Mouse (Mus musculus) NIH3T3 (cell line): ENCODE measurements at regions not wholly inside any gene's neighbourhood (a gene's known extent, or its start where the extent isn't known, plus 50 kb on each side); places are given as distances from the start of the nearest gene placed in this dataset.

Source experiments
- DNase-seq: peaks from one replicate; pipeline ENCODE4 v3.0.0-alpha.2; 2012; ENCODE audit warnings: low read depth

DNA sequence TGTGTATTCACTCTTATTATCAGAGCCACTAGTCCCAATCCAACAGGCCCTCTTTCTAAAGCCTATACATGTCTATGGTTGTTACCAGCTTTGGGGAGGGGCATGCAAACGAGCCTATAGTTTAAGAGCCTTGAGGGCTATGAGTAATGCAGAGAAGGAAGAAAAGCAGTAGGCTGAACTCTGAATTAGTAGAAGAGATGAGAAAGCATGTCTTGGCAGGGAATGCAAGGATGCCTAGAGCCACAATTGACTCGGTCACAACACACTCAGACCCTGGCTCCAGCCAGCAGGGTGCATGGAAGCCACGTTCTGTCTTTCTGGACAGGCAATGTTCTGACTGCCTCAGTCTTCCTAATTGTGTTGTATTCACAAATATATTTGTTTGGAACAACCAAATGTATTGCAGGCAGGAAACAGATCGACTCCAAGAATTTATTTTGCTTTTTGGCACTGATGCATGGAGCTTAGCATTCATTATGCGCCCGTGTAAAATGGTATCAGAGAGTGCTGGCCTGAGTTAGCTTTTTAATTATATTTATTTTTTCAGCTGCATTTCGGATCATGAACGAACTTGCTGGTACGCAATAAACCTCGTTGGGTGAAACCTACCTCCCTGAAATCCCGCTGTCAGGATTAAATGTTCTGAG is 110.2 kb downstream of the Rybp start:
- peak; percentile 39 for DNase-seq

DNA sequence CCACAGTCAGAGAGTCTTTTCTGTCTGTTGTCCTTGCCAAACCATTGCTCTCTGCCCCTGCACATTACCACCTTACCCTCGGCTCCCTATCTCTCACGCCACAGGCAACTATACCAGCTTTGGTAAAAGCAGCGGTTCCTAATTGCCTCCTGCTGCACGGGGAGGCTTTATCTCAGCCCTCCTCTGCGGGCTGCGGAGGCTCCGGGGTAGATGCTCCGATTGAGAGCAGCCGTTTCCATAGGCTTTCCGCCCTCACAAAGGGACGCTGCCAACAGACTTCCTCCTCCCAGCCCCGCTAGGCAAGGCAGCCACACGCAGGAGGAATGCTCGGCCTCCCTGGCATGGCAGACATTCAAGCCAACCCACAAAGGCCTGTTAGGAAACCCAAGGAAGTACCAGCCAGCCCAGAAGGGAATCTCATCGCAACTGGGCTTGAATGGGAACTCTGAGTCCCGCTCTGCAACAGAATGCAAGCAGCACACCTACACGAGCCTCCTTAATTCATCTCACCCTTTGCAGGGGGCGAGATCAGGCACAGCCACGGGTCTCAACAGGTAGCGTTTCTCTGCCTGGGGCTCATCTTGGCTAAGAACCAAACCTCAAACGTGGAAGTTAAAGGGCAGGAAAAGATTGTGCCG is 116.5 kb downstream of the Rybp start:
- peak; percentile 24 for DNase-seq

DNA sequence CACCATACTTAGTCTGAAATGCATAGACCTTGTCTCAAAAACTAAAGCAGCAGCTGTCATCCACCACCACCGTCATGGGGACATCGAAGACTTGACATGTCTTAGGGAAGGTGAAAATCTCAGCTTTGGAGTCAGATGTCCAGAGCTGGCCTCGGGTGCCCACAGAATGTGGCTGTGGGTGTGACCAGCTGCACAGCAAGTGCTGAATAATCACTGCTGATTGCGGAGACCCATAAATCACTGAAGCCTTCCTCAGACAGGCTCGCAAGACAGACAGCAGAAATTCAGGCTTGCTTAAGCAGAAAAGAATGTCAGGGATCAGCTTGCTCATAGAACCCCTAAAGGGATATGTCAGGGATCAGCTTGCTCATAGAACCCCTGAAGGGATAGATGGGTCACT is 120.0 kb downstream of the Rybp start:
- peak; percentile 34 for DNase-seq

DNA sequence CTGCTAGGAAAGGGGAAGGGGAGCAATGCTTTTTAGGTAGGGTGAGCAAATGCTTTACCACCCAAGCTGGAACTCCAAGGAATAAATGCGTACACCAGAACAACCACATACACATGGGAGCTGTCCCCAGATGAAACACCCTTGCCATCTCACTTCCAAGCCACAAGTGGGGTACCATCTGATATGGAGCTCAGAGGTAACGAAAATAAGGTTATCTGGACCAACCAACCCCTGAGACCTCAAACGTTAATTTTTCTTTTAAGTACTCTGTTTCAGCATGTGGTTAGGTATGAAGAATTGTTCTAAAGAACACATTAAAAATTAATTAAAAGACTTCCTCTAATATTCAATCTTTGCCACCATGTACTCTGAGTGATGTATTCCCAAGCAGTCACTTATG is 121.5 kb downstream of the Rybp start:
- no peak for DNase-seq

DNA sequence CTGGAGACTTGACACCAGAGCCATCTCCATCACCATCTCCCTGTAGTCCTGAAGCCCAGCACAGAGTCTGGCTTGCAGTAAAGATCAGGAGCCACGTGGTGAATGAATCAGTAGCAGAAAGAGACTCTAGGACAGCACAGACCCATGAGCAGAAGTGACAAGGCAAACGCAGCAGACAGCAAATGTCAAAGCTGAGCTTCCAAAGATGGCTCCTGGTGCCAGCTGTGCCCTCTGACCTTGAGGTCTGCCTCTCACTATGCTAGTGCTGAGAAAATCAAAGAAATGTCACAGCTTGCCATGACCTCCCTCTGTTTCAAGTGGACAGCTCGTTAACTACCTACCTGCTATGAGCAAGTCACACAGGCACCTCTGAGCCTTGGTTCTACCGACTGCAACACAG is 123.1 kb downstream of the Rybp start:
- no peak for DNase-seq

DNA sequence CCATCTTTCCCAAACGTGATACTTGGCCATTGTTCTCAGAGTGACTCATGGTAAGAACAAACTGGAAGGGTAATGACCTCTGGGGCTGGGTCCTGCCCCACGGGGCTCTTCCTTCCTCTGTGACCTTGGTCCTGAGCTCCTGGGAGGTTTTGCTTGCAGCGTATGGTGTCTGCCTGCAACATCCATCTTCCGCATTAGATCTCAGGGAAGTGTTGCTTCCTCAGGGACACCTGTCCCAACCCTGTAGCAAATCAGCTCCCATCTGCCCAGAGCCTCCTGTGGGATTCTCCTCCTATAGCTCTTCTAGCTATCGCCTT is 123.5 kb downstream of the Rybp start:
- no peak for DNase-seq

DNA sequence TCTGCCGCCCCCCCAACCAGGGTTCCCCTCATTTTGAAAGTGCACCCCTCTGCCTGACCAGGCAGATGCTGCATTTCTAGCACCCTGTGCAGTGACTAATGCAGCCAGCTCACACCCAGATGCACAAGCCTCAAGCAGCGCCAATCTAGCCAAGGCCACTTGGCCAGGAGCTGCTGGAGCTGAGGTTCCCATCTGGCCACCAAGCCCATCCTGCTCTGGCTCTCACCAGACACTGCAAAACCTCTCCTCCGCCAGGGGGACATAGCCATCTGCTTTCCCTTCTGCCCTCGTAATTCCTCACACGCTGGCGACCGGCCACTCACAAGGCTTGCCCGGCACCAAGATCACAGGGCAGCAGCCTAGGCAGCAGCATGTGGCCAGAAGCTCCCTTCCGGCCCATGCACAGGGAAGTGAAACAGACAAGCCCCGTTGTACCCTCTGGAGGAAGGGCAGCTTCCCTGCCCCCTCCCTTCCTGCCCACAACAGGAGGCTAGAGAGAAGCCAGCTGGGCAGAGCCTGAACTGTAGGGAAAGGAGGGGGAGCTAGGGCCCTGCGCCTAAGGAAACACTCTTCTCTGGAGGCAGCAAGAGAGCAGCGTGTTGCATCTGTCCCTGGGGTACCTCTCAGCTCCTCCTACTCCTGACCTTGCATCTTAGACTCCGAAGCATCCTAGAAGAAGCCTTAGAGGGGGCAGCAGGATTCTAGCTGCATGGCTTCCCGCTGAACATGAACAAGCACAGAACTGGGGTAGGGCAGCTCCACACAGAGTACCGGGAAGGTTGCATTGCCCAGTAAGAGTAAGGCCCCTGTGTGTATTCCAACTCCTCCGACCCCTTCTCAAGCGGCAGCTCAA is 124.1 kb downstream of the Rybp start:
- DNase-seq: peak; percentile 53

DNA sequence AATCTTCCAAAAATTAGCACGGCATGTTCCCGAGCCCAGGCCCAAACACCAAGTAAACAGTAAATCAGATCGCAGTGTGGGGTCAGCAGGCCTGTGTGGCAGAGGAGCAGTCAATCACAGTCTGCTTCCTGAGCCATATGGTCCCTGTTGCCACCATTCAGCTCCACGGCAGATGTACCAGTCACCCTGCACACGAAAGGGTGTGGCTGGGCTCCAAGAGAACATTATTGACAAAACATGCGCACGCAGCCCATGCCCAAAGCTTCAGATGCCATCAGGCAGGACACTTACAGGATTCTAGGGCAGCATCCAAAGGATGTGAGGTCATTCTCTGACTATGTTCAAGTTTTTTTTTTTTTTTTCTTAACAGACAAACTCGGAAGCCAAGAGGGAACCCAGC is 126.6 kb downstream of the Rybp start:
- DNase-seq: no peak

DNA sequence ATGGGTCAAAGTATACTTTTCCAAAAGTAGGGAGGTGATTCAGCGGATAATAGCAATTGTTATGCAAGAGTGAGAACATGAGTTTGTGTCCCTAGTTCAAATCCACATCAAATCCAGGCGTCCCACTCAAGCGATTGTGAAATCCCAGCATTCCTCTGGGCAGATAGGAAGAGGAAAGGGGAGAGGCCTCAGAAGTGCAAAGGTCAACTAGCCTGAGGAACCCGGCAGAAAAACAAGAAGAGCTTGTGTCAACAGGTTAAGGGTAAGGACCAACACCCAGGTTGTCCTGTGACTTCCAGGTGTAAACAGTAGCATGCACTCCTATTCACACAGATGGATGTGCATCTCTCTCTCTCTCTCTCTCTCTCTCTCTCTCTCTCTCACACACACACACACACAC is 127.5 kb downstream of the Rybp start:
- DNase-seq: no peak

DNA sequence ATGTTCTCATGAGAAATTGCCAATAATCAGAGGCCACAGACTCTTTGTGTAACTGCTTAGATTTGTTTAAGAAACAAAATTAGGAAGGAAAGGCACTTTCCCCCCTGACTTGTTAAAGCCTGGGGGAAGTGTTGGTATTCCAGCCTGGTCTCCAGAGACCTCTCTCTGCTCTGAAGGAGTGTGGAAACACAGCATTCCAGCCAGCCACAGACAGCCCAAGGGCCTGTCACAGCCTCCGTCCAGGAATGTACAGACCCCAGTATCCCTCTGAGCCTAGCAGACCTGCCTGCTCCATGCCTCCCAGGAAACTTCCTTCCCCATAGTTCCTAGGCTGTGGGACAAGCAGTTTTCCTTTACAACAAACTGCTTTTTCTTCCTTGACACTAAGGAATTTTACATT is 128.0 kb downstream of the Rybp start:
- DNase-seq: peak; percentile 60

DNA sequence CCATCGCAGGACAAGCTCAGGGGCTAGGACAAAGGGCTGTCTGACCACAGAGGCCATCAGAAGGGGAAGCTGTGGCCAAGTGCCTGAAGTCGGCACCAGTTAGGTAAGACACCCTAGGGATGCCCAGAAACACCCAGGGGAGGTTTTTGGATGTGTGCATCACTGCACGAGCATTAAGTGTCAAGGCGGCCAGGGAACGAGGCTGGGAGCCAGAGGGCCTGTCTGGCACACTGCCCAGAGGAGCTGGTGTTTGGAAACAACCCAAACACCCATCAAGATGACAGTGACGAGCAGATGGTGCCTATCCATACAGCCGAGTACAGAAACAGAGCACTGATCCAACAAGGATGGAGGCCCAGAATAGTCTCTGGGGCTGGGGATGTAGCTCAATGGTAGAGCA is 130.0 kb downstream of the Rybp start:
- DNase-seq: peak; percentile 37

DNA sequence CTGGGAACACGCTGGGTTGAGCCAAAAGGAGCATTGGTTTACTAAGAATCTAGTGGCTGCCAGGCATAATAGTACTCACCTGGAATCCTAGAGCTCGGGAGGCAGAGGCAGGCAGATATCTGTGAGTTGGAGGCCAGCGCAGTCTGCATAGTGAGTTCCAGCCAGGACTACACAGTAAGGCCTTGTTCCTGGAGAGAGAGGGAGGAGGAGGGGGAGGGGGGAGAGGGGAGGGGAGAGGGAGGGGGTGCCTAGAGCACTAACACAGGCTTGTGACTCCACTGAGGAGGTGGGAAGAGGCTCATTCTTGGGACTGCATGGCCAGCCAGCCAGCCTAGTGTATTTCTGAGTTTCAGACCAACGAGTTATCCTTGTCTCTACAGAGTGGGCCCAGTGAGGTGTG is 131.1 kb downstream of the Rybp start:
- no peak for DNase-seq

DNA sequence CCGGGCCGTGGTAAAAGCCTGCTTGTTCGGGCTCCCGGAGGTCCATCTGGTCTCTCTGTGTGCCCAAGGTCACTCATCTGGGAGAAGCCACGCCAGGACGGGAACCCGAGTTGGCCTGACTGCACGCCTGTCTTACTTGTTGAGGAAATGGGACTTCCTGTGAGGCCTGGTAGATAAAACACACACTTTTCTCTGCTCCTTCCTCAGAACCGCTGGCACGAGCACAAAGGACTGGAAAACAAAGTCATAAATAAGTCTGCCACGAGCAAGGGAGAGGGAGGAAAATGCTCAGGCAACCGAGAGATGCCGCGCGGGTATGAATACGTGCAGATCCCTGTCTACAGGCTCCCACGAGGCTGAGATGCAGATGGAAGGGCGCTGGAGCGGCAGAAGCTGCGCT is 131.6 kb downstream of the Rybp start:
- DNase-seq: no peak

DNA sequence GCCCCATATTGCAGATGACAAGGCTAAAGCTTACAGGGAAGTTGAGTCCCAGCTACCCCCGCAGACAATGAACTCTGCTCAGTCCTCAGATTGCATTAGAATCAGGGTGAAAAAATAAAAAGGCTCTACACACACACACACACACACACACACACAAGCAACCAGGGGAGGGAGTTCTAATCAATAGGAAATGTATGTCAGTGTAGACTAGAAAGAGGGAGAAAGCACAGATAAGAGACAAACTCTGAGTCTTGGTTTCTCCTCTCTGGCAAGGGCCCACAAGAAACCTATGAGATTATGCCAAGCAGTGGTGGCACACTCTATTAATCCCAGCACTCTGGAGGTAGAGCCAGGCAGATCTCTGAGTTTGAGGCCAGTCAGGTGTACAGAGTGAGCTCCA is 135.8 kb downstream of the Rybp start:
- DNase-seq: no peak

DNA sequence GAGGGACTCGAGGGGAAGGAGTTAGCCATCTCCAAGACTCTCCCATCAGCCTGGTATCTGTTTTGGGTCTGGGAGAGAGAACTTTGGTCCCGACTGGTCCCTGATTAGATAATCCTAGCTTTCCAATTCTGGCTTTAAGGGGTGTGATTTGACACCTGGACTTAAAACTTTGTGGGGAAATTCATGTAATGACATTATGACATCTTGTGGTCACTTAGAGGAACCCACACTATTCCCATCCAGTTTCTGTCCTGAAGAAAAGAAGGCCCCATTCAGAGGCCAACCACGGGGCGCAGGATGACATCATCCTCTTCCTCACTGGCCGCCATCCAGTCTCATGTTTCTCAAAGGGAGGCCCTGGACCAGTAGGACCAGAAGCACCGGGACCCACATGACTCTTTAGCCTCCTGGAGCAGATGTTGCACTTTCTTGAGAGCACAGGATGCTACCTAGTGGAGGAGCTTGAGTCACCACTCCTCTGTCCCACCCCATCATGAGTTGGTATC is 136.5 kb downstream of the Rybp start:
- peak; percentile 29 for DNase-seq

DNA sequence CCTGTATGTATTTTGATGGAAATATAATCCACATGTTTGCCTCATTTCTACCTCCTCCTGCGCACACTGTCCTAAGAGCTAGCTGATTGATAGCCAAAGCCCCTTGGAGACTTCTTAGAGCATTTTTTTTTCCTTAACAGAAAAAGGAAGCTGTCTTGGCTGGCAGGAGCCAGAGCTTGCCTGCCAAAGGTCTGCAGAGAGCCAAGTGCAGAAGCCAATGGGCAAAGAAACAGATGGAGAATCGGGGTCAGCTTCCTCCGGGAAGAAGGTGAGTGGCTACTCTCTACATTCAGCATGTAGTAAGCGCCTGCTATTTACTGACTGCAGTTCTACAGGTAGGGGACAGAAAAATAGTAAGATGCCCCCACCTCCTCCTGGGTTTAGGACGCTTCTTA is 137.8 kb downstream of the Rybp start:
- DNase-seq: no peak

DNA sequence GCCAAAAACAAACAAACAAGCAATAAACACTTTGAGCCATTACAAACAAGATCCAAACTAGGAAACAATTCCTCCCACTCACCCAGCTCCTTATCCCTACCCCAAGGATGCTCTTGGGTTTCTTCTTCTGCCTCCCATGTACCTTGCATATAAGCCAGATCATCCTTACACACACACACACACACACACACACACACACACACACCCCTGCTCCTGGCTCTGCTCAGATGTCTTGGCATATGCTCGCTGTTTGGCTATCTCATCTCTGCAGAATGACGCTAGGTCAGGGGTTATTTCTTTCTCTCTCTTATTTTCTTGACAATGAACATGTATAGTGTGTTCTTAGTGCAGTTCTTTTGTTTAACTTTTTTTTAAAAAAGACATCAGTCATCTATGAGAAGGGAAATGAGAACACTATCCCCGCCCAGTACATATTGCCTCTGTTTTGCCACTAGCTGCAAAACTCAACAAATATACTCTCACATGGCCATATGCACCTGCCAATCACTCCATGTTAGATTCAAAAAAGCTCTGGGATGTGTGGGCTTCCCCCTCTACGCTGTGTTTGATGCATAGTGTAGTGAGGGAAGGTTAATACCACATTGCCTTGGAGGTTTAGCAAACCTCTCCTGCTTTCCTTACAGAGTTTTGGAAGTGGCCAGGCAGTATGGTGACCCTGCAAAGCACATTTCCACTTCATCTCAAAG is 138.4 kb downstream of the Rybp start:
- no peak for DNase-seq

DNA sequence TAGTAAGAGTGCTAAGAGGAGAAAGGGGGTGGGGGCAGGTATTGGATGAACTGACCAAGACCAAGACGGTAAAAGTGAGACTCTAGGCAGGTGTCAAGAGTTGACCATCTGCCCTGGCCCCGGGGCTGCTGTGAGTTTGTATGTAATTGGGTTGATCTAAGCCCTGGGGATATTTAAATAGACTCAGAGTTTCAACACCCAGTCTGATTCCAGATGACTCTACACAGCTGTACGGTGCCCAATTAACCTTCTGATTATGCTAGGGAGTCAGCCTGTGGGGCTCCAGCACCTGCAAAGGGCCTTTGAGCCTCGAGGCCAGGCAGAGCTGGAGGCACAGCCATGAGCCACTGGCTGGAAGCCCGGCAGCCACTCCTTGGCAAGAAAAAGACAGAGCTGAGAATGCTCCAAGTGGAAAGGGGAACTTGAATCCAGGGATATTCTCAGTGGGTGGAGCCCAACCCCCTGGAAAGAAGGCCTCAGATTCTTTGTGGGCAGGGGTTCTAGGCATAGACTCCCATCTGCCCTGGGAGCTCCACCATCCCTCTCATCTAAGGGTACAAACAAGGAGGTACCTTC is 140.8 kb downstream of the Rybp start:
- peak; percentile 53 for DNase-seq

DNA sequence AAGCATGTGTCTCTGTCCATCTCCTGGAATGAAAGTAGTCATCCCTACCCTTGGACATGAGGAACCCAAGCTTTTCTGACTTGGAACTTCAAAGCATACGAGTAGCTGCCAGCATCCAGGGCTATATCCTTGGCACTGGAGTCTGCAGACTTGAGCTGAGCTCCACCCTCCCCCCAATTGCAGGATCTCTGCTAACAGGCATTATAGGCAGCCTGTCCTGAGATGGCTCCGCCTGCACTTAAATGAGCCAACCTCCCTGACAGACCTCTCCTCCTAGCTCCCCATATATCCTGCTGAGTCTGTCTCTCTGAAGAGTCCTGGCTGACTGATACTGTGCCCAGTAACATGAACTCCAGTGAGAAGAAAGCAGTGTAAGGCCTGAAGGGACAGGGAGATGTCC is 141.4 kb downstream of the Rybp start:
- no peak for DNase-seq

DNA sequence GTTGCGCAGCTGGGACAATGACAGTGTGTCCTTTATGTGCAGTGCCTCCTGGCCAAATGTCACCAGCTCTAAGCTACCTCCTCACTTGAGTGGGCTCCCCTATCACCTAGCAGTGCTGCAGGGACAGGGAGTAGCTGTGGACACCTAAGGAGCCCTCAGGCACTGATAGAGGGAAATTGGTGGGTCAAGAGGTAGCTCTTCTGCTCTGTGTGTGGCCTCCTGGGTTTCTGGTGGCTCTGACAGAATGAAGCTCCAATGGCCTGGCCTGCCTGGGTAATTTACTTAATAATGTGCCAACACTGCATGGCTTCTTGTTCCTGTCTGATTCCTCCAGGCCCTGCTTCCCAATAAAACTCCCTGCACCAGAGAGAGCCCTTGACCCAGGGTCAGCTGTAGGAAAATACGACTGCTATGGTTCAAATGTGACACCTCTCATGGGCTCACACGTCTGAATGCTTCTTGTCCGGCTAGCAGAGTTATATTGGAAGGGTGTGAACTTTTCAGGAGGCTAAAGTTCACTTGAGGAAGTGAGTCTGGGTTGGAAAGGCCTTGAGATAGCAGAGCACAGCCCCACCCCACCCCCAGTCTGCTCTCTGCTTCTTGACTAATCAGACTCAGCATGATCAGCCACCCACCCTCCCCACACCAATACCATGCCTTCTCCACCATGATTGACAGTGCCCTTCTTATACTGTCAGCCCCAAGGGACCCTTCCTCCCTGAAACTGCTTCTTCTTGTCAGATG is 142.6 kb downstream of the Rybp start:
- no peak for DNase-seq

DNA sequence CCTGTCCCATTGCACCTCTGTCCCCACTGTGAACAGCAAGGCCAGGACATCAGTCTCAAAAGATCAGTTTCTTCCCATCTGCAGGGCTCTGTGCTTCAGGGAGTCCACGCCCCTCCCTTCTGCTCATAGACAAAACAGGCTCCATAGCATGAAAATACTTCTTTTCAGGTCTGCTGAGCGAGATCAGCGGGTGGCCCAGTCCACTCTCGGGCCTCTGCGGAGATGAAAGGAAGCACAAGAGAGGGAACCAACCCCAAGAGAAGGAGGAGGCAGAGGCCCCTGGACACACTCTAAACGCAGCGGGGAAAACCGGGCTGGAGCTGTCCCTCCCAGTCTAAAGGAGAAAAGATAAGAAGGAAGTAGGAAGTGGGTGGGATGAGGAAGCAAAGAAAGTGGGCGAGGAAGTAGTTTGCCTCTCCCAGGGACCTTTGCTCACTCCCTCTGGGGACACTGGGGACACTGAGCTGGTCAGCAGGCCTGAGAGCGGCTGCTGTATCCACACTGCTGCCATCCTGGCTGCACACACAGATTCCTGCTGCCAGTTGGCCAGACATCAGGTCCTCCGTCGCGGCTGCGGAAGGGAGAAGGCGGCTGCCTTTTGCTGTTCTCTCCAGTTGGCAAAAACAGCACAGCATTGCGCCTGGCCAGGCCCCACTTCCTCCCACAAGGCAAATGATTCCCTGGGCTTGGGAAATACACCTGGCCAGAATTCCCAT is 143.5 kb downstream of the Rybp start:
- peak; percentile 17 for DNase-seq
